Mouse (Mus musculus) erythroblast, embryonic 14.5 days (primary cell): ENCODE data around the gene Galr3.

Source experiments
- GATA1 ChIP-seq: IDR thresholded peaks from 2 replicates; pipeline ENCODE4 v1.6.1; 2012; ENCODE audit warnings: low read length, inconsistent platforms, mixed read lengths
- TAL1 ChIP-seq: IDR thresholded peaks from 3 replicates; pipeline ENCODE4 v1.6.1; 2012; ENCODE audit warnings: low read length, inconsistent platforms, mixed read lengths

- TF ChIP-seq GATA1, result no peak
- TF ChIP-seq TAL1, result no peak
Measured at GRCm38 (mm10) chr15:79029519-79030241, 12.0 kb upstream of the Galr3 start.
